Mouse (Mus musculus) liver, embryonic 14.5 days (tissue): ENCODE data around the gene Pyroxd2. TPM values are rescaled to one million over a fixed set of nuclear protein-coding genes. Genes with fewer than 3 reads are reported as not detected.
A peak's percentile ranks its signal among the peaks of the same experiment; 100 is the strongest.
"Not testable (repeated sequence)": the region's sequence is repeated elsewhere in the genome, so short reads cannot be mapped to it uniquely, and the experiment has no call there.

Experiments
- ATAC-seq: fragments of 200-750 bp; cut with Nextera tagmentation; 2 replicates; pipeline ENCODE4 v1.8.0; 2017; ENCODE audit warnings: moderate number of reproducible peaks, mild to moderate bottlenecking, moderate library complexity; ENCODE audit not compliant: insufficient read depth
- DNase-seq, 3 experiments: peaks; one replicate each; pipeline ENCODE4 v3.0.0-alpha.2; 2012 to 2013; ENCODE audit warnings: low read depth in 3 of 3, low spot score in 3 of 3
- H3K27ac ChIP-seq: fragments of 300-500 bp; sonication (generic); 2 replicates; pipeline ENCODE4 v1.5.1; 2014; ENCODE audit warnings: moderate library complexity, mild to moderate bottlenecking, control low read depth, inconsistent platforms
- H3K27me3 ChIP-seq: fragments of 300-500 bp; sonication (generic); 2 replicates; pipeline ENCODE4 v1.6.1; 2014; ENCODE audit warnings: mild to moderate bottlenecking, low read length, moderate library complexity; ENCODE audit not compliant: control insufficient read depth, insufficient read depth
- H3K36me3 ChIP-seq: fragments of 300-500 bp; sonication (generic); replicated peaks from 2 replicates; pipeline ENCODE4 v1.6.1; 2014; ENCODE audit warnings: low read depth; ENCODE audit not compliant: control insufficient read depth, insufficient read depth
- H3K4me1 ChIP-seq, 2 experiments: fragments of 200-500 bp in 1 of 2; fragments of 300-500 bp in 1 of 2; sonication (generic) in 1 of 2; replicated peaks; 2 replicates each; pipeline ENCODE4 v1.6.1; 2012 to 2014; ENCODE audit warnings: antibody characterized with exemption in 1 of 2, inconsistent platforms in 1 of 2, low read length in 1 of 2; ENCODE audit not compliant: control insufficient read depth in 2 of 2, insufficient read depth in 2 of 2
- H3K4me2 ChIP-seq: fragments of 300-500 bp; sonication (generic); 2 replicates; pipeline ENCODE4 v1.6.1; 2014; ENCODE audit warnings: low read depth, mild to moderate bottlenecking, control low read depth, moderate library complexity
- H3K4me3 ChIP-seq, 2 experiments: fragments of 200-500 bp in 1 of 2; fragments of 300-500 bp in 1 of 2; sonication (generic) in 1 of 2; 2 replicates each; pipeline ENCODE4 v1.5.1; 2012 to 2014; ENCODE audit warnings: low read depth in 2 of 2, low read length in 2 of 2, mild to moderate bottlenecking in 2 of 2, control low read depth in 1 of 2, inconsistent platforms in 1 of 2, moderate library complexity in 1 of 2; ENCODE audit not compliant: insufficient read depth in 1 of 2
- H3K9ac ChIP-seq: fragments of 300-500 bp; sonication (generic); replicated peaks from 2 replicates; pipeline ENCODE4 v1.6.1; 2014; ENCODE audit warnings: mild to moderate bottlenecking, control low read depth, moderate library complexity
- H3K9me3 ChIP-seq: fragments of 300-500 bp; sonication (generic); 2 replicates; pipeline ENCODE4 v1.6.1; 2016; ENCODE audit warnings: low read length, mixed read lengths; ENCODE audit not compliant: control insufficient read depth
- CTCF ChIP-seq: IDR thresholded peaks from 2 replicates; pipeline ENCODE4 v1.5.1; 2016; ENCODE audit warnings: antibody characterized with exemption, low read depth, control low read depth
- EP300 ChIP-seq: IDR thresholded peaks from 2 replicates; pipeline ENCODE4 v1.6.1; 2016; ENCODE audit warnings: antibody characterized with exemption, low read depth
- WGBS: fragments of 180-500 bp; shearing (Covaris S2); extraction: QIAGEN DNeasy Blood & Tissue Kit; methylation state at CpG from one replicate; pipeline ENCODE4 v1.1.7; 2014; ENCODE audit not compliant: insufficient replicate concordance; 5-methylcytosine and 5-hydroxymethylcytosine counted together
- polyA plus RNA-seq, 2 experiments: library from polyadenylated mRNA; depleted of rRNA in 1 of 2; stranded (reverse) in 1 of 2; unstranded in 1 of 2; fragments of >200 nt; fragmentation: Nextera tagmentation in 1 of 2; extraction: Ambion mirVana in 1 of 2; gene quantifications; 2 replicates each; pipeline versions ENCODE4 v1.2.1 to v1.2.3; 2012 to 2014

The Pyroxd2 gene
- polyA plus RNA-seq, 2 experiments: 1.4 to 2.8 TPM

- Histone ChIP-seq H3K9me3 (no peaks in the 10 kb centered on the region), H3K27me3 (no peaks in the 10 kb centered on the region), H3K4me1 (no peaks in the 10 kb centered on the region), H3K27ac (no peak overlapping the region), H3K9ac (no peak overlapping the region), H3K36me3 (no peaks in the 10 kb centered on the region), H3K4me2 (no peak overlapping the region), H3K4me3 (no peak overlapping the region)
- no peak for DNase-seq
- 63% methylated on average over 2 of the region's 2 CpGs for whole genome bisulfite sequencing
- no peak for TF ChIP-seq CTCF
- no peak for TF ChIP-seq EP300
- no peak for ATAC-seq
Measured at GRCm38 (mm10) chr19:42698576-42698975, 54.0 kb downstream of the Pyroxd2 start.

GRCm38 (mm10) chr19:42697336-42697735 lies 55.2 kb downstream of the Pyroxd2 start:
- no peaks in the 10 kb centered on the region for H3K9me3 ChIP-seq
- no peak overlapping the region for H3K4me2 ChIP-seq
- no peak for TF ChIP-seq CTCF
- TF ChIP-seq EP300: no peak
- no peak for ATAC-seq
- no peak overlapping the region for H3K4me3 ChIP-seq
- H3K27me3 ChIP-seq: no peaks in the 10 kb centered on the region
- H3K27ac ChIP-seq: no peak overlapping the region
- 66% methylated on average over 6 of the region's 6 CpGs for WGBS
- no peak for DNase-seq
- no peak overlapping the region for H3K9ac ChIP-seq
- H3K36me3 ChIP-seq: no peaks in the 10 kb centered on the region
- H3K4me1 ChIP-seq: no peaks in the 10 kb centered on the region

GRCm38 (mm10) chr19:42690256-42690655 lies 62.3 kb downstream of the Pyroxd2 start:
- TF ChIP-seq CTCF (no peak), EP300 (no peak)
- Histone ChIP-seq H3K27ac (no peak overlapping the region), H3K27me3 (no peaks in the 10 kb centered on the region), H3K4me2 (no peak overlapping the region), H3K4me3 (no peak overlapping the region), H3K36me3 (no peaks in the 10 kb centered on the region), H3K9me3 (no peaks in the 10 kb centered on the region), H3K9ac (no peak overlapping the region), H3K4me1 (no peaks in the 10 kb centered on the region; a peak in 1 of 4 replicates)
- ATAC-seq (no peak), DNase-seq (no peak)
- WGBS: 75% methylated on average over 1 of the region's 1 CpGs

DNA sequence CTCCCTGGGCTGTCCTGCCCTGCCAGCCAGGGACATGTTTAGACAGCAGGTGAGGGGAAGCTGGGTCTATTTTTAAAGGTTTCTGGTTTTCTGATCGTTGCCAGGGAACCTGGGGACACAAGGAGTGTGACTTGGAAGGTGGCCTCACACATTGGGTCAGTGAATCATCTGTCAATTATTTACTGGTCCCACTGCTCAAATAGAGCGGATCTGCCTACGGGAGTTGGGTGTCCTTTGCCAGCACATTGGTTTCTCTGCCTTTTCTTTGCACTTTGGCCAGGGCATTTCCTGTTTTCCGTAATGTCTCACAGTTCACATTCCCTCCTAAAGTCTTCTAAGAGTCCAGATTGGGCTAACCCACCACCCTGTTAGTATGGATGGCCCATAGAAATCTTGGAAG lies 62.8 kb downstream of the Pyroxd2 start:
- WGBS: 50% methylated on average over 4 of the region's 4 CpGs
- Histone ChIP-seq H3K9ac (no peak overlapping the region), H3K4me2 (no peak overlapping the region), H3K27ac (no peak overlapping the region), H3K36me3 (no peaks in the 10 kb centered on the region), H3K4me1 (no peaks in the 10 kb centered on the region; a peak in 1 of 4 replicates), H3K9me3 (no peaks in the 10 kb centered on the region), H3K4me3 (no peak overlapping the region), H3K27me3 (no peaks in the 10 kb centered on the region)
- peak; percentile 41; the same call in 1 of the 2 replicates for ATAC-seq
- peak in 1 of 3 experiments; percentile 18 for DNase-seq
- TF ChIP-seq CTCF (no peak), EP300 (no peak)

DNA sequence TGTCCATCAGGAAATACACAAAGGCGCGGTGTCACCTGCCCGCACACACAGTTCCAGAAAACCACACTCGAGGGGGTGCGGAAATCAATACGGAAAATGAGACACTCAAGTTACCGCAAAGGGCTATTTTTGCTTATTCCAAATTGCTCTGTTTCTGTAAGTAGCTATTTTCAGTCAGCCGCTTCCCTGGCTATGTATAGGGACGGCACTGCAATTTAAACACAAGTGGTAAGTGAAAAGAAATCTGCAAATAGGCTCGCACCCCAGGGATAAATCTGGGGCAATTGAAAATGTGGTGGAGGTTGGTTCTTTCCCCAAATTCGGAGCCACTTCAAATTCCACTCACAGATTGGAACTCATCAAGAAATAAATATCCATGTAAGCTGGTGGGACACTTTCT lies 63.3 kb downstream of the Pyroxd2 start:
- Histone ChIP-seq H3K4me1 (no peaks in the 10 kb centered on the region; a peak in 1 of 4 replicates), H3K9me3 (no peaks in the 10 kb centered on the region), H3K27ac (no peak overlapping the region), H3K36me3 (no peaks in the 10 kb centered on the region), H3K9ac (no peak overlapping the region), H3K27me3 (no peaks in the 10 kb centered on the region), H3K4me2 (no peak overlapping the region), H3K4me3 (no peak overlapping the region)
- DNase-seq: no peak
- TF ChIP-seq CTCF: no peak
- TF ChIP-seq EP300: no peak
- 70% methylated on average over 11 of the region's 11 CpGs for WGBS
- ATAC-seq: no peak

DNA sequence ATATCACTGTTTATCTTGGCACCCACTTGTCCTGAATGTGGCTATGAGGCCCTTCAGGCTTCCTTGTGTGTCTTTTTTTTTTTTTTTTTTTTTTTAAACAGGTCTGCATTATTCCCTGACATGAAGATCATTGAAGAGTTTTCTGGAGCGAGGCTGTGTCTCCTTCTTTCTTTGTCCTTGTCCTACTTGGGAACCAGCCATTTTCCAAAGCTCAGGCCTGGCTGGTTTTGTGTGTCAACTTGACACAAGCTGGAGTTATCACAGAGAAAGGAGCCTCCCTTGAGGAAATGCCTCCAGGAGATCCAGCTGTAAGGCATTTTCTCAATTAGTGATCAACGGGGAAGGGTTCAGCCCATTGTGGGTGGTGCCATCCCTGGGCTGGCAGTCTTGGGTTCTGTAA lies 69.8 kb downstream of the Pyroxd2 start:
- not testable (repeated sequence) for H3K4me1 ChIP-seq, H3K4me2 ChIP-seq, DNase-seq, H3K27ac ChIP-seq, H3K4me3 ChIP-seq, H3K9me3 ChIP-seq, H3K36me3 ChIP-seq, H3K9ac ChIP-seq, ATAC-seq, H3K27me3 ChIP-seq
- WGBS: 57% methylated on average over 2 of the region's 2 CpGs
